Mouse (Mus musculus) heart, adult 9 months (tissue): ENCODE measurements around the gene Ppm1l.
"Not testable (repeated sequence)": the region's sequence is repeated elsewhere in the genome, so short reads cannot be mapped to it uniquely, and the experiment has no call there.

ENCODE experiments used
- DNase-seq, 2 experiments: peaks; one replicate each; pipeline ENCODE4 v3.0.0; 2022; ENCODE audit warnings: low spot score in 2 of 2

Ppm1l gene

DNA sequence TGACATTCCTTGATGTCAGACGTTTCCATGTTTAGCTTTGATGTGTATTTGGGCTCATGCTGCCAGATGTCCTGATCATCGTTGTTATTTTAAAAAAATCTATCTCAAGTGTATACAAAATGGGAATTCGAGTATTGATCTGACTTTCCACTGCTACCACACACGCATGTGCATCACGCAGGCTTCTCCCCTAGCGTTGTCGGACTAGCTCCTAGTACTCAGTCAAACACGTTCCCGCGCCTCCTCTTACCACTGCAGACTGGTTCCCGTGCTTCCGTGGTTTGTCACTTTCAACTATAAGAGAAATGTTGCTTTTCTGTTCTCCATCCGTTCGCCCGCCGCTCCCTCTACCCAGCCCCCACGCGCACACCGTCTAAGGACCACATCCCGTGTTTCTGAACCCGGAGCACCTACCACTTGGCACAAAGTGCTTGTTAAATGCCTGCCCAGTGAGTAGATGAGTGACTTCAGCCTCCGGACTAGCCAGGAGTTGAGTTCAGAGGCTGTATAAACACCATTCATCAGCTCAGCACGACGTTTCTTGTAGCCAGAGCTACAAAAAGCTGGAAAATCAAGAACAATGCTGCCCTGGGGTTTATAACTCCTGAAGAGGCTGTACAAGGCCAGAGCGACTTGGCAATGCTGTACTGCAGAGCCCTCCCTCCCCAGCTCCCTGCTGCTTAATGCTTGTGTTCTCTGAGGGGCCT, 219.4 kb downstream of the Ppm1l start:
- no peak for DNase-seq

DNA sequence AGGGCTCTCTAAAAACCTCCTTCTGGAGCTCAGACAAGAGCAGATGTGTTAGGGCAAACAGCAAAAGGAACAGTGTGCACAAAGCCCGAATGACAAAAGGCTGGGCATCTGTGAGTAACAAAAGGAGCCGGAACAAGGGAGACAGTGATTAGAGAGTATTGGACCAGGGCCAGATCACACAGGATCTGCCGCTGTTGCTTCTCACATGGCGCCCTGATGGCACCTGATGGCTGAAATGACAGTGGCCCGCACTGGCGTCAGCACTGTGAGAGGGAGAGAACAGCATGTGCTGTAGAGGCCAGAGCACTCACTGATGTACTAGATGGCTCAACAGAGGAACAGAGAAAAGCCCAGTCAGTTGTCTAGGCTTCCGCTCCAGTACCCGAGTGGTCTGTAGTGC, 226.3 kb downstream of the Ppm1l start:
- no peak for DNase-seq

DNA sequence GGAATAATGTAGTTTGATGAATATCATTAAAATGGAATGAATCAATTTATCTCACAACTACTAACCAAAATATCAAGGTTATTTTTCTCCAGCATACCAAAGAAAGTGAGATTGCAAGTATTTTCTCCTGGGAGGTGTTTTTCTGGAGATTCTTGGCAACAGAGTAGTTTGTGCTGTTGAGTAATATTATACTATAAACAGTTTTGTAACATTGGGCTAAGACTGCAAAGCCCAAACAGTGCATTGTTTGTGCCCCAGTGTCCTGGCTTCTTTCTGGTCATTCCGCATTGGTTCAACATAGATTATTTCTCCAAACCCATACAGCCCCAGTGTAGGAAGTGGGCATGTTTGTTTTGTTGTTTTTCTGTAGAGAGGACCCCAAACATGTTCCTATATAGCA, 227.1 kb downstream of the Ppm1l start:
- no peak for DNase-seq

- DNase-seq: no peak
Measured at GRCm38 (mm10) chr3:69545017-69545416, 228.4 kb downstream of the Ppm1l start.

GRCm38 (mm10) chr3:69548704-69549455, 232.2 kb downstream of the Ppm1l start:
- DNase-seq: no peak

- DNase-seq: no peak
Measured at GRCm38 (mm10) chr3:69549602-69550001, 232.9 kb downstream of the Ppm1l start.

GRCm38 (mm10) chr3:69555511-69555910, 238.8 kb downstream of the Ppm1l start:
- no peak for DNase-seq

- DNase-seq: no peak
Measured at GRCm38 (mm10) chr3:69556092-69556778, 239.6 kb downstream of the Ppm1l start.

- DNase-seq: no peak
Measured at GRCm38 (mm10) chr3:69559316-69559974, 242.8 kb downstream of the Ppm1l start.

DNA sequence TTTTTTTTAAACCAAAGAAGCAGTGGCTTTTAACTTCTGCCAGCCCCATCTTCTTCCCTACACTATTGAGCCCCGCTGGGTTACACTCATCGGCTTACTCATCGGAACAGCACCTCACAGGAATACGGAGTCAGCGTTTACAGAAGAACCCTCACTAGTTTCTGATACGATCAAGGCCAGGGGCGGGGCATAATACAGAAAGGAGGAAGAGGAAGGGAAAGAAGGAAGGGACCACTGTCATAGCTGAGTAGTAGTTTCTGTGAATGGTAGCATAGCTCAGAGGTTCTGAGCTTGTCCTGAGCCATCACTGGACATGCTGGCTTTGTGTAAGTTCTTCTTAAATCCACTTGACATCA, 243.3 kb downstream of the Ppm1l start:
- DNase-seq: peak; percentile 13 to 19

- peak in 1 of 2 experiments; percentile 4 for DNase-seq
Measured at GRCm38 (mm10) chr3:69561686-69562085, 245.0 kb downstream of the Ppm1l start.

GRCm38 (mm10) chr3:69563406-69563805, 246.7 kb downstream of the Ppm1l start:
- no peak for DNase-seq

- not testable (repeated sequence) for DNase-seq
Measured at GRCm38 (mm10) chr3:69565586-69565985, 248.9 kb downstream of the Ppm1l start.

- DNase-seq: no peak
Measured at GRCm38 (mm10) chr3:69572561-69572960, 255.9 kb downstream of the Ppm1l start.

DNA sequence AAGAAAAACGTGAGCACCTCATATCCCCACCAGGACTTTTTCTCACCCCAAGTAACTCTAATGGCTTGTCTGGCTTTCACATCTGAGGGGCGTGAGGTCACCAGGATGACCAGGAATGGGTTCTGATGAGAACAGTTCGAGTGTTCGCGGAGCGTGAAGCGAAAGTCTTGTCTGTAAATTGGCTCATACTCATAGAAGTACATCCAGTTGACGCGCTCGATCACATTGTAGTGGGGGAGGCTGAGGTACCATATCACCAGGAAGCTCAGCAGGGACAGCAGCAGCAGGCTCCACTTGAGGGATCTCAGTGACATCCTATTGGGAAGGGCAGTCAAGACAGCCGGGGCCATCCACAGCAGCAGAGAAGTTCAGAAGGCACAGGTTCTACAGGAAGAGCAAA, 258.9 kb downstream of the Ppm1l start:
- no peak for DNase-seq

DNA sequence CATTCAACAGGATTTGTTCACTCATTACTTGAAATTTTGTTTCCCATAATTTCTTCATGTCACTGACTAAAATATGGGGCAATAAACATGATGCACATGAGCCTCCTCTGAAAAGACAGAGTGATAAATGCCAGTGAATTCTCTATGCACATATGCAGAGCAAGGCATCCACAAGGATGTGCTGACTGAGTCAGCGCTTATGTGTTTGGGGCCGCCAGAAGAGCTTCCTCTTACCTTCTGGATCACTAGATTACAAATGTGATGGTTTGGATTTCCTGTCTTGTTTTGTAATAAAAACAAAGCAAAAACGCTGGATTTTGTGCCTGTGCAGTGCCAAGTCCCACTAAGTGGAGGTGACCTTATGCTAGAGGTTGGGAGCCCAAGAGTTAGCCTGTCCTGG, 260.1 kb downstream of the Ppm1l start:
- DNase-seq: no peak

GRCm38 (mm10) chr3:69578791-69579190, 262.1 kb downstream of the Ppm1l start:
- DNase-seq: no peak

GRCm38 (mm10) chr3:69583798-69584197, 267.1 kb downstream of the Ppm1l start:
- no peak for DNase-seq

DNA sequence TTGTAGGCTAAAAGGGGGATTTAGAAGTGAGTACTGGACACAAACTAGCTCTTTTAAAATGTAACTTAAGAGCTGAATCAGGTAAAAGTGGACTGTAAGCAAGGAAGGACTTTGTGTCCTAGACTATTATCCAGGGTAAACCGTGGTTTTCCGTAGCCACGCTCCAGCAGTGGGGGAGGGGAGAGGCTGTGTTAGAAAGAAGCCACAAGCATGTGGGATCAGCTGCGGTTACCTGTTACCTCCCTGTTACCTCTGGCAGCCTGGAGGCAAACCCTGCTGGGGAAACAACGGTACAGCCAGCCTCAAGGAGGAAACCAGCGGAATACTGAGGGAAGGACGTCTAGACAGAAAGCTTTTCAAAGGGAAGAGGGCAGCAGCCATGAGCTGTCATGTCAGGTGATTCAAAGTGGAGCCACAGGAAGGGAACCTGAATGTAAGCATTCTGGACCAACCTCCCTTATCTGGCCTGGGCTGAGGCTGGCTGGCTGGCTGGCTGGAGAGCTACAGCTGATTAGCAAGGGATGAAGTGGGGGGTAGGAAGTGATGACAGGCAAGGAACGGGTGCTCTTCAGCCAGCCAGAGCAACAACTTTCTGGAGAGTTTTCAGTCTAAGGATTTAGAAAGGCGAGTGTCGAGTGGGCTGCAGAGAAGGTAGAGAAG, 271.6 kb downstream of the Ppm1l start:
- DNase-seq: no peak

DNA sequence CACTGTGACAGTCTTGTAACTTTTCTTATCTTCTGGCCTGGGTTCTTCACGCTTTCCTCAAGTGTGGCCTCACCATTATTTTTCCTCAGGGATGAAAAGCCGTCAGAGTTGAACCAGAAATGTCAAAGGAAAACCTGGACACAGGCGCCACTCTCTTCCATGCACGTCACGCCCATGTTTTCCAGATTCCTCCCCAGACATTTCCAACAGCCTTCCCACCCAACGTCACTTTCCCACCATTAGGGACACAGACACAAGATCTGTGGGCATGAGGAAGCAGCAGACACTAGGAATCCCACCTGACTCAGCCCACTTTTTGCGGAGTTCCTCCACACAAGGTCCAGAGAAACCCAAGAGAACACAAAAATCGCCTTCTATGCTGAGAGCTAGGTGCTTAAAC, 276.8 kb downstream of the Ppm1l start:
- DNase-seq: no peak

GRCm38 (mm10) chr3:69594071-69594470, 277.4 kb downstream of the Ppm1l start:
- no peak for DNase-seq

GRCm38 (mm10) chr3:69596116-69596515, 279.5 kb downstream of the Ppm1l start:
- DNase-seq: no peak
